Mouse (Mus musculus): ENCODE results near the gene Lrrc15. TPM values are rescaled to one million over a fixed set of nuclear protein-coding genes. Genes with fewer than 3 reads are reported as not detected.

Lrrc15 gene
- total RNA-seq, 2 experiments from 2014 or later = 0.60 to 0.65 TPM

DNA sequence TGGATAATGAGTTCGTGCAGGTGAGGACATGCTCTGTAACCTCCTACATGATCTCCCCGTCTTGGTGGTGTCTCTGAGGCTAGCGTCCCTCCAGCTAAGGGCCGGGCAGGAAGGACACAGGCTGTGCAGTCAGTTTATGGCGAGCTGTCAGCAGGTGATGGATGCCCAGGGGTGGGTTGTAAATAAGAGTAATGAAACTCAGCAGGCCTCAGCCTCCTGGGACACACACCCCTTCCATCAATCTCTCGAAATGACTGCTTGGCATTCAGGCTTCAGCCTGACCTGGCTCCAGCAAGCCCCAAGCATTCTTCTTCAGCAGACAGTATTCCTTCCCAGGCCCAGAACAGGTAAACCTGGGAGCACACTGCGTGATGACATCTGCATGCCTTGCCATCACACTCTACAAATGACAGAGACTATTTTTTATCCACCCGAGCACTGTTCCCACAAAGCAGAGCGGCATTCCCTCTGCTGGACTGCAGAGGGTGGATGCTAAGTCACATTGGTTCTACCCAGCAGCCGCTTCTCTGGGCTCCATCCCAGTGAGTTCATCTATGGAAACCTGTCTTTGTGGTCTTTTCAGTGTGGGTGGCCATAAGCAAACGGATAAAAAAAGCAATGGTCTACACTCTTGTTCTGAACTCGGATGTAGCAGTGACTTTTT lies 38.9 kb downstream of the Lrrc15 start:
- DNase-seq = no peak
- intact Hi-C loops (cut with DNase I) = no loop called here

DNA sequence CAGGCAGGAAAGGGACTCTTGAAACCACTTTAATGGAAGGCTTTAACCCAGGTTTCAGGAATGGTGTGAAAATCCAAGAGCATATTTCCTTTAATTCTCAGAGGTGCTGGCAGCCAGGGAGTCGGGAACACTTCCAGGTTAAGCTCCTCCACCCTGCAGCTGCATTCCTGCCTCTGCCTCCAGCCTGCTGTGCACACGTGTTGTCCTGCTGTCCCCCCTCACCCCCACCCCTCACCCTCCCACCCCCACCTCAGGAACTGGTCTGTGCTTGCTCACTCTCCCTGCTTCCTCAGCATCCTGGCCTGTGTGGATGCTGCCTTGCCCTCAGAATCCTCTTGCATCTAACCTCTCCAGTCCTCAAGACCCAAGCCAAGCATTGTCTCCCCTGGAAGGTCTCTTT lies 41.4 kb downstream of the Lrrc15 start:
- intact Hi-C loops (cut with DNase I) = no loop called here

DNA sequence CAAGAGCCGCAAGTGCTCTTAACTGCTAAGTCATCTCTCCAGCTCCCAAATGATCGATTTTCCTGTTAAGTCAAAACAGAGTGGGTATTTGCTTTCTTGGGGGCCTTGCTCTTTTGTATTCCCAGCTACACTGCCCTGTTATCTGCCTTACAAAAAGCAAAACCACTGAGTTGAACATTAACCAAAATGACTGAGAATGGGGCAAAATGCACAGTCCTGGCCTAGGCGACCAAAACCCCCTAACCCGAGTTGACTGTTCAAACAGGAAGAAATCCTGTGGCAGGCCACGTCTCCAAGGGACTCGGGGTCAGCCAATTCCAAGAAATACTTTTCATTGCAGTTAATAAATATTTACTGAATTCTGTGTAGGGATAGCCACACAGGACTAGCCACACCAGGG lies 44.3 kb downstream of the Lrrc15 start:
- intact Hi-C loops (cut with DNase I) = no loop called here
- no peak for DNase-seq

More for the DNA sequence above, 41.4 kb downstream of the Lrrc15 start:
- DNase-seq = peak; percentile 21 to 34

DNA sequence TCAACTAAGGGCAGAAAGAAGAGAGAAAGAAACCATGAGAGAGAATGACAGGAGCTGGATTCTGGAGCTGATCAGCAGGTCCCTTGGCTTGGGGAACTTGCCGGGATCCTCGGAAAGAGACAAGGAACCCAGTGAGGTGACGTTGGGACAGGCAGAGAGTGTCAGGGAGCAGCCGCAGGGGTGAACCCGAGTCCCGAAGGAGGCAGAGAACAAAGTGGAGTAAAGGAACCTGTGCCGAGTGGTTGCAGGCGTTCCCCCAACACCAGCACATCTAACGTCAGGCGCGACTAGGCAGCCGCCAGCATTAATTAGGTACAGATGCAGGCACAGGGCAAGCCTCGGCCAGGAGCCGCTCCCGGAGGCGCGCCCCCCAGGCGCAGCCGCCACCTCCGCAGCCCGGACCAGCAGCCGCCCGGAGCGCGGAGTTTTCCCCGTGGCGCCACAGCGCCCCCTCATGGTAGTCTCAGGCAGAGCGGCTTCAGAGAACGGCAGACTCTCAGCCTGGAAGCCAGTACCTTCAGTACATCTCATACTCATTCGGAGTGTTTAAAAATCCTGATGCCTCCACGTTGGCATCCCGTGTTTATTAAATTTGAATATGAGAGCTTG lies 46.9 kb downstream of the Lrrc15 start:
- intact Hi-C loops (cut with DNase I) = loop anchor here (1.0 to 2.0 kb wide), 5 partner anchors 169 to 605 kb away; no protein-coding TSS in a partner anchor
- DNase-seq = peak; percentile 90 to 95

DNA sequence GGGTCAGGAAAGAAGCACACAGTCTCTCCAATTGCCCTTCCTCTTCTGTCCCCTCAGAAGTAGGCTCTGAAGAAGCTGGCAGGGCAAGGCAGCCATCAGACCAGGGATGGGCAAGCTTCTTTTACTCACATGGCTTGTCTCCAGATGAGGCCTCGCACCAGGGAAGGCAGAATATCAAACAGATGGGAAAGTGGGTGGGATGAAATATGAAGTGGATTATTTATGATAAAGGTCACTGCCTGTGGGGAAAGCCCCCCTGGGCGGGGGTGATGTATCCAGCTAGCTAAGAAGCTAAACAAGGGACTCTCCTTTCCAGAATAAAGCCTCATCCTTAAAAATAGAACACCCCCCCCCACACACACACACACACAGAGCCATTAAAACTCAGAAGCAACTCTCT lies 47.5 kb downstream of the Lrrc15 start:
- intact Hi-C loops (cut with DNase I) = loop anchor here (2.0 kb wide), 1 partner anchor 41 kb away; no protein-coding TSS in a partner anchor
- peak; percentile 19 to 32 for DNase-seq

DNA sequence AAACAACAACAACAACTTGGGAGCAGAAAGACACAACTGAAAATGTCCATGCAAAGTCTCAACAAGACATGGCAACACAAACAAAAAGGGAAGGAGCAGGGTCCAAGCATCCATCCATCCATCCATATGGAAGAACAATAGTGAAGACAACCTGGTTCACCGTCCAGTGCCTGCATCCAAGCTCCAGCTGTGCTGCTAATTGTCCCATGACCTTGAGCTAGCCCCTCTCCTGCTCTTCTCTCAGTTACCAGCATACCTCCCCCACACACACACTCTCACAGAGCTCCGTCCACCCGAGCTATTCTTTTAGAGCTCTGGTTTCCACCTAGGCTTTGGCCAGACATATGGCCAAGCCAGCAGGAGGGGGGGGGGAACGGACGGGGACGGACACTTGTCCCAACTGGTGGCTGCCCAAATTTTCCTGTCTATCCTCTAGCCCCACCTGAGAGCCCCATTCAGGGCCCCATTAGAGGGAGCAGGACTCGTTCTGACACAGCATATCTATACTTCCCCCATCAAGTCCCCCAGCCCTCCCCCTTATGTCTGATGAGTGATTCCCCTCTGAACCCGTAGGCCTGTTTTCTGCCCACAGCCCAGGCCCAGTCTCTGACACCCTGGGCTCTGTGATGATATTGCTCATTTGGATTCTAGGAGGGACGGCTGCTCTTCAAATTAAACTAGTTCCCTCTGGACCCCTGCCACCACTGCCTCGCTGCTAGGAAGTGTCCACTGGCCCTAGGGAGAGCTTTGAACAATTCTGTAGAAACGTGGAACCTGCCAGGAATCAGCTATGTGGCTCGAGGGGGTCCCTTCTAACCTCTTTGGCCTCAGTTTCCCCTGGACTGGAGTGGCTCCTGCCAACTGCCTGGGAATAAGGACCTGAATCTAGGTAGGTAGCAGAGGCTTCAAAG lies 48.2 kb downstream of the Lrrc15 start:
- intact Hi-C loops (cut with DNase I) = loop anchor here (2.0 kb wide), 1 partner anchor 40 kb away; no protein-coding TSS in a partner anchor

DNA sequence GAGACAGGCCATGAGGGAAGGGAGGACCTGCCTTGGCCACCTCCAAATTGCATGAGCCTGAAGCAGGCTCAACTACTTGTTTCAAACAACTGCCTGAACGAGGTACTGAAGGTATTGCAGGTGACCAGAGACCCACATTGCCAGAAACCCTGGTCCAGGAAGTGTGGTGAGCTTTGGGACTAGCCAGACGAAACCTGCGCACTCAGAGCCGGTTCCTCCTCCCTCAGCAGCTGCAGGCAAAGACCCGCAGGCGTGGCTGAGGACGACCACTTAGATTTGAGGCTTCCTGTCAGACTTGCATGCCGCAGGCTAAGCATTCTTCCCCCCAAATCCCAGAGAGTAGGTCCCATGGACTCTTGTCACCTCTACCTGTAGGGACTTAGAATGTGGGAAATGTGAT lies 49.0 kb downstream of the Lrrc15 start:
- no peak for DNase-seq
- intact Hi-C loops (cut with DNase I) = loop anchor here (2.0 kb wide), 1 partner anchor 39 kb away; no protein-coding TSS in a partner anchor

More for the DNA sequence above, 48.2 kb downstream of the Lrrc15 start:
- peak; percentile 29 to 38 for DNase-seq

DNA sequence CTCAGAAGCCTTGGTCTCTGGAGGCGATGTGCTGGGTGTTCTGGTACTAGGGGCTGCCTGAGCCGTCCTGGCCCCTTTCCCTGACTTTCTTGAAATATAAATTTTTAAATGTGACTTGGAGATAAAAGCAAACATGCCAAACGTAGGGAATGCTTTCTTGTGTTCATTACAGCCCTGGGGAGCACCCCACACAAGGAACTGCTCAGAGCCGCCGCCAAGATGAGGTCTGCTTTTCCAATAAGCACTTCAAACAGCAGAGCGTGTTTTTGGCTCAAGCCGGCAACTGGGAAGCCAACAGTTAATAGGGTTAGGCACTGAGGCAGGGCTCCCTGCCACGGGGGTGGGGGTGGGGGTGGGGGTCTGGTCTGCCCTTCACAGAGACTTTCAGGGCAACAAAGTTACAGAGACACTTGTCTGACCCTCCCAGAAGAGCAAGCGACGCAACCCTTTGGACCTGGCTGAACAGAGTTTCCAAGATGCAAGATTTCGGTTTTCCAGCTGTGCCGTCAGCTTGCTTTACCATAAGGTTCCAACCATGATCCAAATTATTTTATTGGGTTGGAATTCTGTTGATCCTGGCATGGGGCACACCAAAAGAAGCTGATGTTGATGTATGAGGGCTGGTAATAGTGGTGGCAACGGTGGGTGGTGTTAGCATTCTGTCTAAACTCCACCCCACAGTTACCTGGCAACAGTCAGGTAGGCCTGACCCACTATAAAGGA lies 51.0 kb downstream of the Lrrc15 start:
- intact Hi-C loops (cut with DNase I) = no loop called here
- DNase-seq = no peak

DNA sequence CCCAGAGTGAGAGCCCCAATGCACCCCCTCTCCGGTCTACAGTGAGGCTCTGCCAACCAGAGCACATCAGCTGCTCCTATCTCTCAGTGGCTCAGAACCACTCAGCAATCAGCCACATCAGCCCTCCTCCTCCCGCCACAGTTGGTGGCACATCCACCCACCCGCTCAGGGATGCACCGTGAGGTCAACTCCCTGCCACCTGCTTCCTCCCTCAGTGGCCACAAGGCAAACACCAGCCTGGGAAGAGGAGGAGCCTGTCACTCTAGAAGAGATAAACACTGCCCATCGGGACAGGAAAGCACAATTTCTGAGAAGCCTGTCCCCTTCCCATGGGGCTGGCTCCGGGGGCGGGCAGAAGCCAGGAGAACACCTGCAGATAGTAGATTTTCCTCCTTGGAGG lies 55.7 kb downstream of the Lrrc15 start:
- no peak for DNase-seq
- intact Hi-C loops (cut with DNase I) = no loop called here

DNA sequence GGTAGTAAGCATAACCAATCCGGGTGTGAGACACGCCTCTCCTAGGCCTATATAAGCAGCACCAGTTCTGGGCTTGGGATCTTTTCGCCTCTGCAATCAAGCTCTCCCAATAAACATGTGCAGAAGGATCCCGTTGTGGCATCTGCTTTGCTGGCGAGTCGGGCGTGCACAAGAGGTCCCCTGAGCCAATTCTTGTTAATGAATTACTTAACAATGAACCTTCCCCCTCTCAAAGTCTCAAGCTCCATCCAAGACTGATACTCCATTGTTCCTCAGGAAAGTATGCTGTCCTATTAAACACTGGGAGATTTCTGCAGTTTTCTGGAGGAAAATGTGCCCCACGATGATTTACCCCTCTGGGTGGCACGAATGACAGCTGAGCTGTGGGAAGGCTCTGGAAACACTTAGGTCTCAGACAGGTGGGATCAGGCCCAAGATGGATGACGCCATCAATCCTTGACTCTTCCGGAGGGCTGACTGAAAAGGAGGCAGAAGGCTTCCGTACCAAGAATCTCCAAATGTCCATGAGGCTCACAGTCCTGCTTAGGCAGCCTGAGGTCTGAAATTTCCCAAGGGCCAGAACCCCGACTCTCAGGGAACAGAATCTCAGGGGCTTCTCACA lies 61.8 kb downstream of the Lrrc15 start:
- intact Hi-C loops (cut with DNase I) = no loop called here

More for the DNA sequence above, 61.8 kb downstream of the Lrrc15 start:
- no peak for DNase-seq

Other genes with a start within 250 kb of the Lrrc15 start
- 10 to 100 TPM; 49.0 to 58.4 TPM for gene Hes1, start 218.9 kb downstream of the Lrrc15 start, total RNA-seq (2021)
- gene Cpn2, start 15.8 kb downstream of the Lrrc15 start, total RNA-seq (2021) = under 1 TPM; 0.30 to 0.67 TPM
- under 1 TPM; 0.42 to 0.67 TPM for gene Gp5, start 27.5 kb upstream of the Lrrc15 start, total RNA-seq (2021)
- gene Atp13a3, start 122.7 kb upstream of the Lrrc15 start, total RNA-seq (2021) = 10 to 100 TPM; 73.5 to 73.9 TPM

Measured in heart, postnatal 10 days (tissue).